Mouse (Mus musculus) brain, adult 2 months (tissue): ENCODE results near the gene Tubb2b.
A peak's percentile ranks its signal among the peaks of the same experiment; 100 is the strongest.

Experiments used
- DNase-seq: peaks from one replicate; pipeline ENCODE4 v3.0.0; 2011; ENCODE audit warnings: low read depth, low spot score

Gene Tubb2b

GRCm38 (mm10) chr13:34130226-34130731, at the start of gene Tubb2b:
Gene Tubb2b, minus strand, starts transcription at chr13:34130466.
- DNase-seq, result peak; percentile 91

GRCm38 (mm10) chr13:34174025-34174424, 43.8 kb upstream of the Tubb2b start:
- DNase-seq, result no peak

- peak; percentile 30 for DNase-seq
These were observed 33.2 kb upstream of the Tubb2b start for GRCm38 (mm10) chr13:34163304-34163975.

- peak; percentile 96 for DNase-seq
These were observed 32.4 kb upstream of the Tubb2b start, which contains the start of gene Psmg4 for GRCm38 (mm10) chr13:34162491-34163303. Gene Psmg4, plus strand, starts transcription at chr13:34162964.

GRCm38 (mm10) chr13:34159926-34160325, 29.7 kb upstream of the Tubb2b start:
- DNase-seq, result no peak

- no peak for DNase-seq
These were observed 27.4 kb upstream of the Tubb2b start for GRCm38 (mm10) chr13:34157596-34158157.

- DNase-seq, result peak; percentile 95
These were observed 26.5 kb upstream of the Tubb2b start for GRCm38 (mm10) chr13:34156840-34157185.

- DNase-seq, result no peak
These were observed 26.0 kb upstream of the Tubb2b start for GRCm38 (mm10) chr13:34156133-34156839.

- peak; percentile 87 for DNase-seq
These were observed 24.6 kb upstream of the Tubb2b start for GRCm38 (mm10) chr13:34154931-34155272.

GRCm38 (mm10) chr13:34154217-34154930, 24.1 kb upstream of the Tubb2b start:
- peak; percentile 89 for DNase-seq

- DNase-seq, result peak; percentile 84
These were observed 23.2 kb upstream of the Tubb2b start for GRCm38 (mm10) chr13:34153254-34154011.

GRCm38 (mm10) chr13:34152695-34153094, 22.4 kb upstream of the Tubb2b start:
- DNase-seq, result no peak

- no peak for DNase-seq
These were observed 21.2 kb upstream of the Tubb2b start for GRCm38 (mm10) chr13:34151425-34151824.

GRCm38 (mm10) chr13:34150271-34151027, 20.2 kb upstream of the Tubb2b start:
- peak; percentile 81 for DNase-seq

GRCm38 (mm10) chr13:34149463-34150176, 19.4 kb upstream of the Tubb2b start:
- DNase-seq, result no peak

- peak; percentile 91 for DNase-seq
These were observed 18.6 kb upstream of the Tubb2b start for GRCm38 (mm10) chr13:34148767-34149392.

GRCm38 (mm10) chr13:34148181-34148580, 17.9 kb upstream of the Tubb2b start:
- no peak for DNase-seq

GRCm38 (mm10) chr13:34146916-34147315, 16.6 kb upstream of the Tubb2b start:
- DNase-seq, result no peak

- DNase-seq, result no peak
These were observed 13.1 kb upstream of the Tubb2b start for GRCm38 (mm10) chr13:34143389-34143788.
